Mouse (Mus musculus) right cerebral cortex, adult 2 months (tissue): ENCODE data around the gene Dhx57.

Experiments
- DNase-seq, 2 experiments: peaks; one replicate each; pipeline ENCODE4 v3.0.0; 2021 to 2022; ENCODE audit warnings: low spot score in 2 of 2

The Dhx57 gene

DNA sequence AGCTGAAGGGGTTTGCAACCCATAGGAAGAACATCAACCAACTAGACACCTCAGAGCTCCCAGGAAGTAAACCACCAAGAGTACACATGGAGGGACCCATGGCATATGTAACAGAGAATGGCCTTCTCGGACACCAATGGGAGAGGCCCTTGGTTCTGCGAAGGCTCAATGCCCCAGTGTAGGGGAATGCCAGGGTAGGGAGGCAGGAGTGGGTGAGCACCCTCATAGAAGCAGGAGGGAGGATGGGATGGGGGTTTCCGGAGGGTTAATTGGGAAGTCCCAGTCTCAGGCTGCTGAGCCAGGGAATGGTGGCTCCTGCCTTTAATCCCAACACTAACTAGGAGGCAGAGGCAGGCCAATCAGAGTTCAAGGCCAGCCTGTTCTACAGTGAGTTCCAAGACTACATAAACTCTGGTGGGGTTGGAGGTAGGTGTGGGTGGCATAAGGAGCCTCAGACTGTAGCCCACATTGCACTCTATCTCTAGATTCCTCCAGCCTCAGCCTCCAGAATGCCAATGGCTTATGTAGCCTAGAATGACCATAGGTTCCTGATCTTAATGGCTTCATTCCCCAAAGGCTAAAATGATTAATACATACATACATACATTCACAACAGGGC is 91.0 kb downstream of the Dhx57 start:
- DNase-seq, result no peak

DNA sequence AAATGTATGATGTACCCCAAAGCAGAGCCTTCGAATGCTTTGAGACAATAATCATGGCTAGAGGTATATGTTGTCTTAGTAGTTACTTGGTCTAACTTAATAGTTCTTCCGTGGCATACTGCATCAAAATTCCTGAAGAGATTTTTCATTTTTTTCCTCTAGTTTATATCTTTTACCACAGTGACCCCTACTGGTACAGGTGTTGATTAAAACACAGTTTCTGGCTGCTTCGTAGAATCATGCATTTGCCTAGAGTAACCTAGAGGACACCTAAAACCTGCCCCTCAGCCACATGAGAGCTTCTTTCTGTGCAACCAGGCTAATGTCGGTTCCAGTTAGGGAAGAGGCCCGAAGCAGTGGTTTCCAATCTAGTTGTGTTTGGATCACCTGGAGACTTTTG is 97.2 kb downstream of the Dhx57 start:
- DNase-seq, result no peak
